Mouse (Mus musculus) MEL (cell line): Measurements from ENCODE around the gene Ppp1r9b. TPM values are rescaled to one million over a fixed set of nuclear protein-coding genes. Genes with fewer than 3 reads are reported as not detected.

ENCODE experiments used
- DNase-seq: peaks from one replicate; pipeline ENCODE4 v3.0.0; 2011; ENCODE audit warnings: low read depth, low spot score
- H3K27ac ChIP-seq: 2 replicates; pipeline ENCODE4 v1.5.1; 2012; ENCODE audit warnings: low read depth, mild to moderate bottlenecking, control low read depth, low read length, moderate library complexity; ENCODE audit not compliant: control insufficient read depth
- H3K27me3 ChIP-seq, 2 experiments: fragments of 150-350 bp in 1 of 2; sonication (generic) in 1 of 2; 2 replicates each; pipeline ENCODE4 v1.6.1; 2012; ENCODE audit warnings: low read length in 2 of 2, mild to moderate bottlenecking in 2 of 2, improper control_type of control experiment in 1 of 2, moderate library complexity in 1 of 2; ENCODE audit not compliant: insufficient read depth in 2 of 2, control insufficient read depth in 1 of 2
- H3K36me3 ChIP-seq, 2 experiments: 2 replicates each; pipeline ENCODE4 v1.6.1; 2012 to 2014; ENCODE audit warnings: low read length in 2 of 2, improper control_type of control experiment in 1 of 2, inconsistent platforms in 1 of 2, mild to moderate bottlenecking in 1 of 2; ENCODE audit not compliant: insufficient read depth in 2 of 2, control insufficient read depth in 1 of 2
- H3K4me1 ChIP-seq, 2 experiments: fragments of 150-350 bp in 1 of 2; sonication (generic) in 1 of 2; 2 replicates each; pipeline ENCODE4 v1.6.1; 2012; ENCODE audit warnings: low read length in 2 of 2, improper control_type of control experiment in 1 of 2, mild to moderate bottlenecking in 1 of 2; ENCODE audit not compliant: insufficient read depth in 2 of 2, control insufficient read depth in 1 of 2
- H3K4me3 ChIP-seq, 2 experiments: fragments of 150-350 bp in 1 of 2; sonication (generic) in 1 of 2; 2 replicates each; pipeline ENCODE4 v1.5.1; 2012; ENCODE audit warnings: low read depth in 2 of 2, low read length in 2 of 2, mild to moderate bottlenecking in 2 of 2, moderate library complexity in 2 of 2, control low read depth in 1 of 2, improper control_type of control experiment in 1 of 2; ENCODE audit not compliant: control insufficient read depth in 1 of 2, insufficient read depth in 1 of 2
- H3K79me2 ChIP-seq: 2 replicates; pipeline ENCODE4 v1.6.1; 2012; ENCODE audit warnings: mild to moderate bottlenecking, low read length, moderate library complexity; ENCODE audit not compliant: control insufficient read depth, poor library complexity, insufficient read depth
- H3K9ac ChIP-seq: 2 replicates; pipeline ENCODE4 v1.6.1; 2012; ENCODE audit warnings: low read depth, mild to moderate bottlenecking, control low read depth, low read length, moderate library complexity; ENCODE audit not compliant: control insufficient read depth, poor library complexity, severe bottlenecking
- H3K9me3 ChIP-seq: fragments of 150-350 bp; sonication (generic); replicated peaks from 2 replicates; pipeline ENCODE4 v1.6.1; 2012; ENCODE audit warnings: mild to moderate bottlenecking, low read length, improper control_type of control experiment, moderate library complexity; ENCODE audit not compliant: insufficient read depth
- BHLHE40 ChIP-seq: IDR thresholded peaks from 2 replicates; pipeline ENCODE4 v1.6.1; 2012; ENCODE audit warnings: low read depth, mild to moderate bottlenecking, inconsistent platforms, low read length, improper control_type of control experiment, borderline replicate concordance
- CHD2 ChIP-seq: IDR thresholded peaks from 2 replicates; pipeline ENCODE4 v1.6.1; 2011; ENCODE audit warnings: low read length, improper control_type of control experiment
- ELF1 ChIP-seq: IDR thresholded peaks from 2 replicates; pipeline ENCODE4 v1.6.1; 2014; ENCODE audit warnings: low read depth, mild to moderate bottlenecking, inconsistent platforms, low read length, improper control_type of control experiment, moderate library complexity
- ETS1 ChIP-seq: IDR thresholded peaks from 2 replicates; pipeline ENCODE4 v1.6.1; 2012; ENCODE audit warnings: low read depth, mild to moderate bottlenecking, inconsistent platforms, low read length, improper control_type of control experiment, moderate library complexity
- GABPA ChIP-seq: IDR thresholded peaks from 2 replicates; pipeline ENCODE4 v1.6.1; 2012; ENCODE audit warnings: low read depth, mild to moderate bottlenecking, inconsistent platforms, low read length, improper control_type of control experiment, moderate library complexity
- HCFC1 ChIP-seq: IDR thresholded peaks from 2 replicates; pipeline ENCODE4 v1.6.1; 2012; ENCODE audit warnings: low read depth, mild to moderate bottlenecking, inconsistent platforms, low read length, improper control_type of control experiment, moderate library complexity
- MAX ChIP-seq: IDR thresholded peaks from 2 replicates; pipeline ENCODE4 v1.6.1; 2011; ENCODE audit warnings: low read length, improper control_type of control experiment
- MAZ ChIP-seq: IDR thresholded peaks from 2 replicates; pipeline ENCODE4 v1.6.1; 2012; ENCODE audit warnings: low read depth, mild to moderate bottlenecking, inconsistent platforms, low read length, improper control_type of control experiment
- MEF2A ChIP-seq: IDR thresholded peaks from 2 replicates; pipeline ENCODE4 v1.6.1; 2014; ENCODE audit warnings: low read depth, mild to moderate bottlenecking, inconsistent platforms, low read length, improper control_type of control experiment; ENCODE audit not compliant: poor library complexity, insufficient replicate concordance, severe bottlenecking; ENCODE audit errors: extremely low read depth
- MYC ChIP-seq: IDR thresholded peaks from 2 replicates; pipeline ENCODE4 v1.6.1; 2011; ENCODE audit warnings: low read depth, mild to moderate bottlenecking, low read length, improper control_type of control experiment, moderate library complexity
- NRF1 ChIP-seq: IDR thresholded peaks from 2 replicates; pipeline ENCODE4 v1.6.1; 2014; ENCODE audit warnings: low read depth, mild to moderate bottlenecking, inconsistent platforms, low read length, improper control_type of control experiment, moderate library complexity; ENCODE audit not compliant: poor library complexity, insufficient read depth, severe bottlenecking
- RAD21 ChIP-seq: IDR thresholded peaks from 2 replicates; pipeline ENCODE4 v1.6.1; 2011; ENCODE audit warnings: mild to moderate bottlenecking, low read depth, low read length, improper control_type of control experiment
- SMC3 ChIP-seq: IDR thresholded peaks from 2 replicates; pipeline ENCODE4 v1.6.1; 2011; ENCODE audit warnings: low read depth, low read length, improper control_type of control experiment
- TAL1 ChIP-seq: IDR thresholded peaks from 2 replicates; pipeline ENCODE4 v1.6.1; 2012; ENCODE audit warnings: mild to moderate bottlenecking, inconsistent platforms, low read length, moderate library complexity, mixed read lengths
- TBP ChIP-seq: IDR thresholded peaks from 2 replicates; pipeline ENCODE4 v1.8.0; 2011; ENCODE audit warnings: low read depth, low read length, improper control_type of control experiment
- TCF12 ChIP-seq: IDR thresholded peaks from 2 replicates; pipeline ENCODE4 v1.6.1; 2014; ENCODE audit warnings: low read depth, mild to moderate bottlenecking, inconsistent platforms, low read length, improper control_type of control experiment, moderate library complexity
- ZNF384 ChIP-seq: IDR thresholded peaks from 2 replicates; pipeline ENCODE4 v1.6.1; 2012; ENCODE audit warnings: low read depth, mild to moderate bottlenecking, inconsistent platforms, low read length, improper control_type of control experiment
- polyA plus RNA-seq, 2 experiments: library from polyadenylated mRNA; stranded (reverse) in 1 of 2; unstranded in 1 of 2; fragments of >175 nt in 1 of 2; fragments of >200 nt in 1 of 2; gene quantifications; 2 replicates each; pipeline versions ENCODE4 v1.2.1 to v1.2.4; 2012; ENCODE audit warnings: low replicate concordance in 2 of 2, low read depth in 1 of 2; ENCODE audit not compliant: insufficient read length in 2 of 2, insufficient read depth in 1 of 2, missing spikeins in 1 of 2
- total RNA-seq: library from RNA; depleted of rRNA; stranded (reverse); fragments of 300-350 nt; gene quantifications from 2 replicates; pipeline ENCODE4 v1.2.3, GENCODE M21; 2012

Ppp1r9b gene
- total and polyA plus RNA-seq, 3 experiments, result 47.0 to 169 (median 150) TPM

DNA sequence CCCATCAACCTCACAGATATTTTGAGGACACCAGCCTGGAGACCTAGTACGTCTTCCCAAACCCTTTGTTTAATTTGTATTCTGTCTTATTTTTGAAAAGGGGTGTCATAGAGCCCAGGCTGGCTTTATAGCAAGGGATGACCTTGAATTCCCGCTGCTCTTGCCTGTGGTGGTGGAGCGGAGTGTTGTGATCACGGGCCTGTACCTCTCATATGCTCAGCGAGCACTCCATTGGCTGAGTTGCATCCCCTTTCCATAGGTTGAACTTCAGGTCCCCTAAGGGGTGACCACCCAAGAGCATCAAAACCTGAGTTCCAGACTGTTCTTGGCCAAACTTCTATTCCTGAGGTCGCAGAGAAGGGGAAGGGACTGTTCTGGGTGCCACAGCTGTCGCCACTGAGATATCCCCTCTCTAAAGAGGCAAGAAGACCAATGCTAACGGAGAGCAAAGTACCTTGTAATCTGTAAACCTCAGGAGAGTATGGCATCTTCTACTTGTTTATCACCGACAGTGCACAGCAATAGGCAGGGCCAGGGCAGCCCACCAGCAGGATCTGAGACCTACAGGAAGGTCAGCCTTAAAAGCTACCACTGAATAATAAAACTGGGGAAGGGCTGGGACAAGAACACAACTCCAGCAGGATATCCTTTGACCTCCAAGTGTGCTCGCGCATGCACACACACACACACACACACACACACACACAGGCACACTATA lies 11.2 kb upstream of the Ppp1r9b start:
- Histone ChIP-seq H3K27ac (0 out of 2 replicates have a peak overlapping the region, but pooled peaks have one; percentile 5), H3K9me3 (no peaks in the 10 kb centered on the region), H3K9ac (peak overlapping the region; percentile 58), H3K4me1 (peaks cover 2 to 8% of the 10 kb centered on the region in 2 experiments; a peak in 3 of 4 replicates), H3K36me3 (peaks cover 0 to 11% of the 10 kb centered on the region in 2 experiments; a peak in 2 of 4 replicates), H3K79me2 (no peaks in the 10 kb centered on the region)
- peak; percentile 30; the same call in 1 of the 2 replicates for TF ChIP-seq TAL1
- TF ChIP-seq ZNF384, result no peak
- TF ChIP-seq, all 39 proteins: peak for 1
- no peaks in the 10 kb centered on the region for H3K27me3 ChIP-seq
- DNase-seq, result peak; percentile 28
- H3K4me3 ChIP-seq, result peak overlapping the region; percentile 42 to 50

DNA sequence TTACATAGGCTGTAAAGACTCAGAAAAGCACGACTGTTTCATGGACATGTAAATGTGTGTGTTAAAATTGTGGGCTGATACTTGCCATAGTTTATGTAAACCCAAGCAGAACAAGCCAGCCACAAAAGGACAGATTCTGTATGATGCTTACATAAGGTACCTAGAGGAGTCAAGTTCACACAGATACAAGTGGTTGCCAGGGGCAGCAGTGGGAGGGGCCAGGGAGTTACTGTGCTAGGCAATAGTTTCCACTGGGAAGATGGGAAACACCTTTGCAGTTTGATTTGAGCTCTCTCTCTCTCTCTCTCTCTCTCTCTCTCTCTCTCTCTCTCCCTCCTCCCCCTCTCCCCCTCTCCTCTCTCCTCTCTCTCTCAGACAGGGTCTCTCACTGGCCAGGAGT lies 5.7 kb upstream of the Ppp1r9b start:
- peaks cover 3% of the 10 kb centered on the region for H3K79me2 ChIP-seq
- H3K9me3 ChIP-seq, result no peaks in the 10 kb centered on the region
- no peak overlapping the region for H3K27ac ChIP-seq
- no peaks in the 10 kb centered on the region for H3K27me3 ChIP-seq
- H3K4me1 ChIP-seq, result peaks cover 13 to 24% of the 10 kb centered on the region in 2 experiments
- peak; percentile 29 for DNase-seq
- no peak overlapping the region for H3K4me3 ChIP-seq
- TF ChIP-seq MAZ (no peak), MEF2A (no peak), SMC3 (no peak), TBP (no peak), MAX (no peak), MYC (no peak), GABPA (no peak), NRF1 (no peak), RAD21 (no peak)
- TF ChIP-seq, all 39 proteins: peak for 0
- Histone ChIP-seq H3K36me3 (peaks cover 0 to 20% of the 10 kb centered on the region in 2 experiments; a peak in 2 of 4 replicates), H3K9ac (no peak overlapping the region)

DNA sequence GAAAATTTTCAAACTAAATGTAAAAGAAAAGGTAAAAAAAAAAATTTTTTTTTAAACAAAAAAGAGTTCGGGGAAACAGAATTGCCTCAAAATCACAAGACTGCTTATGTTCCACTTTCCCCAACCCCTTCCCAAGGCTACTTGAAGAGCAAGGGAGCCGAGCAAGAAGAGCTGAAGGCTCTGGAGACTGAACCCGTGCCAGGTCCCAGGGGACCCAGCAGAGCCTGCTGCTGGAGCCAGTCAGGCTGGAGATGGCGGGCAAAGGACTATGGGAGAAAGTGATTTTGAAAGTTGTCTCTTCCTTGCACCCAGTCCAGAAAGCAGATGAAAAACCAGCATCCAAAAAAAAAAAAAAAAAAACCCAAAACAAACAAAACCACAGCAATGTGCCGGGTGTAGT lies 5.0 kb upstream of the Ppp1r9b start:
- peaks cover 10% of the 10 kb centered on the region for H3K79me2 ChIP-seq
- no peak overlapping the region for H3K27ac ChIP-seq
- DNase-seq, result no peak
- TF ChIP-seq BHLHE40 (no peak), TCF12 (no peak), ELF1 (no peak), HCFC1 (no peak), ETS1 (no peak), CHD2 (no peak)
- H3K9ac ChIP-seq, result no peak overlapping the region
- H3K27me3 ChIP-seq, result no peaks in the 10 kb centered on the region
- H3K36me3 ChIP-seq, result peaks cover 0 to 22% of the 10 kb centered on the region in 2 experiments; a peak in 2 of 4 replicates
- H3K4me1 ChIP-seq, result peaks cover 13 to 26% of the 10 kb centered on the region in 2 experiments
- no peak overlapping the region for H3K4me3 ChIP-seq
- H3K9me3 ChIP-seq, result no peaks in the 10 kb centered on the region
